ENCODE assay signal across 39 mouse cellular contexts in genomic region chr3:146127205-146127604, GRCm38 (mm10). TPM values are rescaled to one million over a fixed set of nuclear protein-coding genes. Genes with fewer than 3 reads are reported as not detected.
DNase-seq lines count a peak whose midpoint lies in the region; ATAC-seq and TF ChIP-seq lines count a peak whose summit lies in the region.
"Had no signal": no experiment of that assay in that cellular context is flagged by ENCODE, and none has a peak within 500 bp of the region (broad histone marks: within the 10 kb centered on the region; RNA-seq: fewer than 3 reads in every experiment).

No protein-coding gene starts in this region.

- H3K36me3 ChIP-seq in heart, embryonic 12.5 days = no peaks in the 10 kb centered on the region
- H3K36me3 ChIP-seq in heart, embryonic 10.5 days = no peaks in the 10 kb centered on the region
- no peaks in the 10 kb centered on the region for H3K36me3 ChIP-seq in liver, embryonic 15.5 days (replicated peaks)
- no peaks in the 10 kb centered on the region for H3K36me3 ChIP-seq in midbrain, postnatal 0 days (ENCODE audit: insufficient read depth, low read length)
- H3K36me3 ChIP-seq: embryonic facial prominence, embryonic 12.5 days; heart, embryonic 13.5 days; hindbrain, embryonic 15.5 days; neural tube, embryonic 13.5 days had no signal

- WGBS in heart, embryonic 12.5 days = 23% methylated on average over 6 of the region's 6 CpGs
- 31% methylated on average over 6 of the region's 6 CpGs for WGBS in heart, embryonic 10.5 days
- WGBS in liver, embryonic 15.5 days (ENCODE audit: insufficient replicate concordance) = 16% methylated on average over 6 of the region's 6 CpGs
- WGBS in midbrain, postnatal 0 days = 50% methylated on average over 6 of the region's 6 CpGs

- TF ChIP-seq CTCF in midbrain, postnatal 0 days (IDR thresholded peaks at IDR 0.05) = no peak

- H3K27me3 ChIP-seq in heart, embryonic 12.5 days (replicated peaks) = 0 out of 2 replicates have a peak, but pooled peaks cover 4% of the 10 kb centered on the region
- H3K27me3 ChIP-seq in heart, embryonic 10.5 days (ENCODE audit: insufficient read depth, poor library complexity, severe bottlenecking) = no peaks in the 10 kb centered on the region
- H3K27me3 ChIP-seq in liver, embryonic 15.5 days = no peaks in the 10 kb centered on the region
- H3K27me3 ChIP-seq in midbrain, postnatal 0 days (ENCODE audit: insufficient read depth, low read length) = no peaks in the 10 kb centered on the region
- H3K27me3 ChIP-seq: embryonic facial prominence, embryonic 12.5 days; heart, embryonic 13.5 days; hindbrain, embryonic 15.5 days; neural tube, embryonic 13.5 days had no signal

- no peak for ATAC-seq in heart, embryonic 12.5 days (ENCODE audit: insufficient number of reproducible peaks, low FRiP score)
- peak; percentile 89 for ATAC-seq in liver, embryonic 15.5 days (ENCODE audit: insufficient read depth)
- ATAC-seq in midbrain, postnatal 0 days (ENCODE audit: low FRiP score) = no peak
- ATAC-seq: activated CD4-positive, CD25-positive, alpha-beta regulatory T cell, adult 4 months; forebrain, embryonic 16.5 days; inflammation-experienced regulatory T-cells, adult 6 months; midbrain, embryonic 16.5 days had no signal

- no peak overlapping the region for H3K27ac ChIP-seq in heart, embryonic 12.5 days (ENCODE audit: poor library complexity, severe bottlenecking)
- H3K27ac ChIP-seq in heart, embryonic 10.5 days = no peak overlapping the region
- H3K27ac ChIP-seq in liver, embryonic 15.5 days (replicated peaks) = no peak overlapping the region
- no peak overlapping the region for H3K27ac ChIP-seq in midbrain, postnatal 0 days (ENCODE audit: low read depth, low read length)
- H3K27ac ChIP-seq: embryonic facial prominence, embryonic 12.5 days; forebrain, embryonic 10.5 days; gastrocnemius, adult 2 months; heart, embryonic 13.5 days; hindbrain, embryonic 10.5 days; hindbrain, embryonic 15.5 days; neural tube, embryonic 13.5 days had no signal

- H3K9ac ChIP-seq in heart, embryonic 12.5 days = peak overlapping the region; percentile 42
- no peak overlapping the region for H3K9ac ChIP-seq in liver, embryonic 15.5 days
- H3K9ac ChIP-seq in midbrain, postnatal 0 days (replicated peaks; ENCODE audit: low read length, poor library complexity, severe bottlenecking) = no peak overlapping the region
- H3K9ac ChIP-seq: embryonic facial prominence, embryonic 12.5 days; heart, embryonic 13.5 days; hindbrain, embryonic 15.5 days; lung, embryonic 14.5 days; neural tube, embryonic 13.5 days had no signal

- no peaks in the 10 kb centered on the region for H3K9me3 ChIP-seq in heart, embryonic 12.5 days (replicated peaks)
- H3K9me3 ChIP-seq in heart, embryonic 10.5 days = no peaks in the 10 kb centered on the region
- no peaks in the 10 kb centered on the region for H3K9me3 ChIP-seq in liver, embryonic 15.5 days (replicated peaks)
- H3K9me3 ChIP-seq in midbrain, postnatal 0 days (ENCODE audit: low read length) = no peaks in the 10 kb centered on the region
- H3K9me3 ChIP-seq: embryonic facial prominence, embryonic 12.5 days; forebrain, embryonic 10.5 days; heart, embryonic 13.5 days; hindbrain, embryonic 10.5 days; hindbrain, embryonic 15.5 days; neural tube, embryonic 13.5 days had no signal

- 0 out of 2 replicates have a peak, but pooled peaks cover 5% of the 10 kb centered on the region for H3K4me1 ChIP-seq in heart, embryonic 12.5 days (replicated peaks)
- no peaks in the 10 kb centered on the region for H3K4me1 ChIP-seq in heart, embryonic 10.5 days
- peaks cover 9% of the 10 kb centered on the region for H3K4me1 ChIP-seq in liver, embryonic 15.5 days (replicated peaks)
- no peaks in the 10 kb centered on the region; the same call in 1 of the 2 replicates for H3K4me1 ChIP-seq in midbrain, postnatal 0 days (ENCODE audit: insufficient read depth, low read length)
- H3K4me1 ChIP-seq: embryonic facial prominence, embryonic 12.5 days; hindbrain, embryonic 15.5 days had no signal

- DNase-seq in heart, embryonic 10.5 days (ENCODE audit: low spot score) = no peak
- peak; percentile 26 for DNase-seq in liver
- DNase-seq in layer of hippocampus, postnatal 36 days = no peak
- DNase-seq in kidney, adult 11 months = no peak
- no peak for DNase-seq in midbrain, postnatal 0 days (ENCODE audit: low spot score)
- DNase-seq in adrenal gland, postnatal 10 days = no peak
- DNase-seq: adrenal gland, adult 8-10 months; cerebellum, adult 8-10 months; cerebellum, postnatal 25 days; embryo, embryonic 11 days; gastrocnemius, adult 2 months; gastrocnemius, postnatal 36 days; heart, adult 18-20 months; heart, postnatal 10 days; kidney, adult 18-20 months; kidney, postnatal 4 days; left cerebral cortex, postnatal 4 days; lung, embryonic 14.5 days; lung, postnatal 14 days; right cerebral cortex, postnatal 4 days; thymus, adult 2 months; thymus, postnatal 36 days had no signal

- no peak overlapping the region for H3K4me3 ChIP-seq in heart, embryonic 12.5 days
- H3K4me3 ChIP-seq in heart, embryonic 10.5 days = no peak overlapping the region
- no peak overlapping the region for H3K4me3 ChIP-seq in liver, embryonic 15.5 days (replicated peaks)
- H3K4me3 ChIP-seq in midbrain, postnatal 0 days (ENCODE audit: low read depth, low read length) = no peak overlapping the region
- H3K4me3 ChIP-seq: embryonic facial prominence, embryonic 12.5 days; forebrain, embryonic 10.5 days; gastrocnemius, adult 2 months; heart, embryonic 13.5 days; hindbrain, embryonic 10.5 days; hindbrain, embryonic 15.5 days; neural tube, embryonic 13.5 days had no signal

- no peak overlapping the region for H3K4me2 ChIP-seq in heart, embryonic 12.5 days
- no peak overlapping the region for H3K4me2 ChIP-seq in liver, embryonic 15.5 days
- H3K4me2 ChIP-seq in midbrain, postnatal 0 days (ENCODE audit: low read depth, low read length, poor library complexity, severe bottlenecking) = no peak overlapping the region
- H3K4me2 ChIP-seq: embryonic facial prominence, embryonic 12.5 days; heart, embryonic 13.5 days; hindbrain, embryonic 15.5 days; lung, embryonic 14.5 days; midbrain, embryonic 11.5 days; neural tube, embryonic 13.5 days had no signal

RNA-seq across cellular contexts. Expression of gene Mcoln3, which starts 10.0 kb away (rescaled TPM):
- polyA plus RNA-seq in heart, embryonic 12.5 days (2016; fragmentation: Nextera tagmentation; extraction: Ambion mirVana) = 0.66 and 1.1 TPM in 2 replicates
- polyA plus RNA-seq in heart, embryonic 10.5 days (2016; fragmentation: Nextera tagmentation; extraction: Ambion mirVana) = 1.5 and 3.6 TPM in 2 replicates
- polyA plus RNA-seq in liver, embryonic 15.5 days (2015; fragmentation: Nextera tagmentation; extraction: Ambion mirVana) = 0.03 and 0.08 TPM in 2 replicates
- total RNA-seq in layer of hippocampus, postnatal 36 days (2021) = not detected
- total RNA-seq in midbrain, postnatal 0 days (2014; rRNA removed) = 0.09 and 0.38 TPM in 2 replicates
- 0.29 and 0.38 TPM in 2 replicates for polyA plus RNA-seq in midbrain, postnatal 0 days (2015; fragmentation: Nextera tagmentation; extraction: Ambion mirVana)
- under 1 TPM; 0.55 to 0.90 TPM for total RNA-seq in adrenal gland, postnatal 10 days (2021)
- total RNA-seq: gastrocnemius, adult 2 months; gastrocnemius, postnatal 36 days; heart, postnatal 10 days; layer of hippocampus, adult 8-10 months; layer of hippocampus, postnatal 25 days had no signal
- polyA plus RNA-seq: C2C12 had no signal

RNA-seq across cellular contexts. Expression of gene Wdr63, which starts 19.3 kb away (rescaled TPM):
- not detected in 2 replicates for polyA plus RNA-seq in heart, embryonic 12.5 days (2016; fragmentation: Nextera tagmentation; extraction: Ambion mirVana)
- polyA plus RNA-seq in heart, embryonic 10.5 days (2016; fragmentation: Nextera tagmentation; extraction: Ambion mirVana) = 0.38 and 0.48 TPM in 2 replicates
- polyA plus RNA-seq in liver, embryonic 15.5 days (2015; fragmentation: Nextera tagmentation; extraction: Ambion mirVana) = not detected in 2 replicates
- under 1 TPM; 0.60 to 0.99 TPM for total RNA-seq in layer of hippocampus, postnatal 36 days (2021)
- total RNA-seq in midbrain, postnatal 0 days (2014; rRNA removed) = 0.80 and 1.3 TPM in 2 replicates
- polyA plus RNA-seq in midbrain, postnatal 0 days (2015; fragmentation: Nextera tagmentation; extraction: Ambion mirVana) = 1.0 and 1.1 TPM in 2 replicates
- under 1 TPM; 0.15 to 0.39 TPM for total RNA-seq in adrenal gland, postnatal 10 days (2021)
- total RNA-seq: adrenal gland, adult 8-10 months; gastrocnemius, adult 2 months; gastrocnemius, postnatal 36 days; heart, postnatal 10 days had no signal
- polyA plus RNA-seq: activated CD4-positive, CD25-positive, alpha-beta regulatory T cell, adult 4 months; forebrain, embryonic 10.5 days; heart, embryonic 13.5 days; lung, embryonic 14.5 days; midbrain, embryonic 11.5 days; spleen, adult 2 months had no signal

RNA-seq across cellular contexts. Expression of gene Mcoln2, which starts 22.4 kb away (rescaled TPM):
- polyA plus RNA-seq in heart, embryonic 12.5 days (2016; fragmentation: Nextera tagmentation; extraction: Ambion mirVana) = 0.19 and 0.57 TPM in 2 replicates
- 0.18 and 0.44 TPM in 2 replicates for polyA plus RNA-seq in heart, embryonic 10.5 days (2016; fragmentation: Nextera tagmentation; extraction: Ambion mirVana)
- polyA plus RNA-seq in liver, embryonic 15.5 days (2015; fragmentation: Nextera tagmentation; extraction: Ambion mirVana) = 9.2 and 10.2 TPM in 2 replicates
- not detected for total RNA-seq in layer of hippocampus, postnatal 36 days (2021)
- total RNA-seq in midbrain, postnatal 0 days (2014; rRNA removed) = 0.16 TPM in 1 of 2 replicates, not detected in the other
- 0.09 and 0.43 TPM in 2 replicates for polyA plus RNA-seq in midbrain, postnatal 0 days (2015; fragmentation: Nextera tagmentation; extraction: Ambion mirVana)
- total RNA-seq in adrenal gland, postnatal 10 days (2021) = 1 to 10 TPM; 1.7 to 1.9 TPM
- total RNA-seq: layer of hippocampus, postnatal 25 days; left cerebral cortex, postnatal 4 days had no signal
- polyA plus RNA-seq: forebrain, embryonic 16.5 days had no signal
